Mouse (Mus musculus) lung, postnatal 0 days (tissue): ENCODE data around the gene H2-Q10. TPM values are rescaled to one million over a fixed set of nuclear protein-coding genes. Genes with fewer than 3 reads are reported as not detected.
"Not testable (repeated sequence)": the region's sequence is repeated elsewhere in the genome, so short reads cannot be mapped to it uniquely, and the experiment has no call there.

Experiments
- ATAC-seq: fragments of 200-750 bp; cut with Nextera tagmentation; 2 replicates; pipeline ENCODE4 v1.8.0; 2017; ENCODE audit warnings: moderate library complexity
- DNase-seq: peaks from one replicate; pipeline ENCODE4 v3.0.0-alpha.2; 2016; ENCODE audit warnings: low spot score
- H3K27ac ChIP-seq: fragments of 300-500 bp; sonication (generic); 2 replicates; pipeline ENCODE4 v1.5.1; 2014; ENCODE audit warnings: antibody characterized with exemption, mild to moderate bottlenecking, low read length, mixed read lengths
- H3K27me3 ChIP-seq: fragments of 300-500 bp; sonication (generic); replicated peaks from 2 replicates; pipeline ENCODE4 v1.6.1; 2014; ENCODE audit warnings: low read length, mixed read lengths; ENCODE audit not compliant: insufficient read depth
- H3K36me3 ChIP-seq: fragments of 300-500 bp; sonication (generic); 2 replicates; pipeline ENCODE4 v1.6.1; 2014; ENCODE audit warnings: low read length, mixed read lengths; ENCODE audit not compliant: insufficient read depth
- H3K4me1 ChIP-seq: fragments of 300-500 bp; sonication (generic); 2 replicates; pipeline ENCODE4 v1.6.1; 2014; ENCODE audit warnings: antibody characterized with exemption, low read depth, low read length, mixed read lengths; ENCODE audit not compliant: insufficient read depth
- H3K4me2 ChIP-seq: fragments of 300-500 bp; sonication (generic); replicated peaks from 2 replicates; pipeline ENCODE4 v1.6.1; 2014; ENCODE audit warnings: low read depth, mild to moderate bottlenecking, low read length, moderate library complexity, mixed read lengths
- H3K4me3 ChIP-seq: fragments of 300-500 bp; sonication (generic); 2 replicates; pipeline ENCODE4 v1.5.1; 2014; ENCODE audit warnings: low read depth, low read length
- H3K9ac ChIP-seq: fragments of 300-500 bp; sonication (generic); replicated peaks from 2 replicates; pipeline ENCODE4 v1.6.1; 2014; ENCODE audit warnings: low read depth, mild to moderate bottlenecking
- H3K9me3 ChIP-seq: fragments of 300-500 bp; sonication (generic); 2 replicates; pipeline ENCODE4 v1.6.1; 2016; ENCODE audit warnings: low read length, mixed read lengths
- CTCF ChIP-seq: IDR thresholded peaks from 2 replicates; pipeline ENCODE4 v1.5.1; 2016; ENCODE audit warnings: antibody characterized with exemption, mild to moderate bottlenecking
- EP300 ChIP-seq: IDR thresholded peaks from 2 replicates; pipeline ENCODE4 v1.6.1; 2016; ENCODE audit warnings: antibody characterized with exemption, mild to moderate bottlenecking, control low read depth
- WGBS: fragments of 180-500 bp; shearing (Covaris S2); extraction: QIAGEN DNeasy Blood & Tissue Kit; methylation state at CpG from one replicate; pipeline ENCODE4 v1.1.7; 2014; 5-methylcytosine and 5-hydroxymethylcytosine counted together
- polyA plus RNA-seq: library from polyadenylated mRNA; unstranded; fragments of >200 nt; fragmentation: Nextera tagmentation; extraction: Ambion mirVana; gene quantifications from 2 replicates; pipeline ENCODE4 v1.2.1, GENCODE M21; 2015

Gene H2-Q10
- polyA plus RNA-seq, 1 experiment from 2014 or later, result 2.0 TPM

- WGBS, result 19% methylated on average over 10 of the region's 10 CpGs
- Histone ChIP-seq H3K9ac (no peak overlapping the region), H3K4me1 (no peaks in the 10 kb centered on the region), H3K27me3 (no peaks in the 10 kb centered on the region), H3K36me3 (no peaks in the 10 kb centered on the region), H3K4me2 (no peak overlapping the region), H3K27ac (no peak overlapping the region), H3K4me3 (no peak overlapping the region), H3K9me3 (no peaks in the 10 kb centered on the region)
- DNase-seq (no peak), ATAC-seq (peak; percentile 33; the same call in 1 of the 2 replicates)
- no peak for TF ChIP-seq CTCF
Measured at GRCm38 (mm10) chr17:35506881-35507280, 37.0 kb downstream of the H2-Q10 start.

GRCm38 (mm10) chr17:35507556-35508260 is 37.8 kb downstream of the H2-Q10 start:
- H3K27ac ChIP-seq, result no peak overlapping the region
- no peaks in the 10 kb centered on the region for H3K4me1 ChIP-seq
- no peaks in the 10 kb centered on the region for H3K36me3 ChIP-seq
- H3K4me3 ChIP-seq, result no peak overlapping the region
- ATAC-seq (no peak), DNase-seq (no peak)
- TF ChIP-seq CTCF (no peak), EP300 (no peak)
- H3K9ac ChIP-seq, result no peak overlapping the region
- WGBS, result 36% methylated on average over 13 of the region's 13 CpGs
- H3K9me3 ChIP-seq, result no peaks in the 10 kb centered on the region
- H3K27me3 ChIP-seq, result no peaks in the 10 kb centered on the region
- no peak overlapping the region for H3K4me2 ChIP-seq

- DNase-seq, H3K27me3 ChIP-seq, H3K27ac ChIP-seq, H3K36me3 ChIP-seq, H3K4me1 ChIP-seq, H3K4me2 ChIP-seq, ATAC-seq, H3K9me3 ChIP-seq, H3K4me3 ChIP-seq, H3K9ac ChIP-seq: not testable (repeated sequence)
- 57% methylated on average over 4 of the region's 5 CpGs for WGBS
- 0 out of 2 replicates have a peak, but pooled peaks have one; percentile 10 for TF ChIP-seq CTCF
Measured at GRCm38 (mm10) chr17:35508279-35508678, 38.4 kb downstream of the H2-Q10 start.

DNA sequence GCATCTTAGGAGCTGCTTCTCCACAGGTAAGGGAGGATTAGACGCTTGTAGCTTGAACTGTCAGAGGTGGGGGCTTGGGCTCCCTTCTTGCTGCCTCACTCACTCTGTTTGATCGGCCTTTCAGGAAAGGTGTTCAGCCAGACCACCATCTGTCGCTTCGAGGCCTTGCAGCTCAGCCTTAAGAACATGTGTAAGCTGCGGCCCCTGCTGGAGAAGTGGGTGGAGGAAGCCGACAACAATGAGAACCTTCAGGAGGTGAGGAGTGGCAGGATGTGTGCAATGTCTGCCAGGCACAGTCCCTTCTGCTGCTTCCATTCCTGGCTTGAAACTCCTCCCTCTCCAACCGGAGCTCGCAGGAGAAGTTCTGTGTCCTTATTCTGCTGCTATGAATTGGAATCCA is 39.4 kb downstream of the H2-Q10 start:
- no peak overlapping the region for H3K9ac ChIP-seq
- H3K9me3 ChIP-seq, result no peaks in the 10 kb centered on the region
- H3K4me2 ChIP-seq, result no peak overlapping the region
- ATAC-seq, result peak; percentile 52; the same call in 1 of the 2 replicates
- no peaks in the 10 kb centered on the region for H3K4me1 ChIP-seq
- H3K4me3 ChIP-seq, result no peak overlapping the region
- no peaks in the 10 kb centered on the region for H3K36me3 ChIP-seq
- TF ChIP-seq EP300 (no peak), CTCF (peak; percentile 81)
- no peak overlapping the region for H3K27ac ChIP-seq
- peak; percentile 64 for DNase-seq
- H3K27me3 ChIP-seq, result no peaks in the 10 kb centered on the region
- WGBS, result 17% methylated on average over 8 of the region's 8 CpGs

DNA sequence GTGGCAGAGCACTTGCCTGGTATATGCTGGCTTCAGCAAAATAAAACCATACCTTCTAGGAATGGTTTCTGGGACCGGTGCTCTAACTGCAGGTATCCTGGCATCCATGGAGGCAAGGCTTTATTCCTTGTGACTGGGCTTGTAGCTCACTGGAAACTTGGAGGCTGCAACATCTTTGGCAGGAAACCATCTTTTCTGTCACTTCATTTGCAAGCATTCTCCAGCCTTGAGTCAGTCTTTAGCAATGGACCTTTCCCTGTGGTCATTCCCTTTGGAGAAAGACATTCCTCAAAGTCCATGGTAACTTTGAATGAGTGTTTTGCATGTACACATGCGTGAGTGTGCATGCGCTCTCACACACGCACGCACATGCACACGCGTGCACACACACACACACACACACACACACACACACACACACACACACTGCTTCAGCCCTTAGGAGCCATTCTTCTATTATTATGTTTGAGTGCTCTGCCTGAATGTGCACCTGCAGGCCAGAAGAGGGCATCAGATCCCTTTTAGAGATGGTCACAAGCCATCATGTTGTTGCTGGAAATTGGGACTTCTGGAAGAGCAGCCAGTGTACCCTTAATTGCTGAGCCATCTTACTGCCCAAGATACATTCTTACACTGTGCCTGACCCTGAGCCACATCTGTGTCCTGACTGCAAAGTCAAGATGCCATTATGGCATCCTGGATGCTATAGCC is 43.2 kb downstream of the H2-Q10 start:
- TF ChIP-seq EP300, result no peak
- peak; percentile 67 for TF ChIP-seq CTCF
- Histone ChIP-seq H3K36me3 (no peaks in the 10 kb centered on the region), H3K9me3 (no peaks in the 10 kb centered on the region), H3K27me3 (no peaks in the 10 kb centered on the region), H3K27ac (no peak overlapping the region), H3K4me1 (peaks cover 9% of the 10 kb centered on the region; the same call in 1 of the 2 replicates), H3K9ac (no peak overlapping the region), H3K4me2 (no peak overlapping the region), H3K4me3 (no peak overlapping the region)
- ATAC-seq (no peak), DNase-seq (no peak)
- 93% methylated on average over 7 of the region's 7 CpGs for WGBS

DNA sequence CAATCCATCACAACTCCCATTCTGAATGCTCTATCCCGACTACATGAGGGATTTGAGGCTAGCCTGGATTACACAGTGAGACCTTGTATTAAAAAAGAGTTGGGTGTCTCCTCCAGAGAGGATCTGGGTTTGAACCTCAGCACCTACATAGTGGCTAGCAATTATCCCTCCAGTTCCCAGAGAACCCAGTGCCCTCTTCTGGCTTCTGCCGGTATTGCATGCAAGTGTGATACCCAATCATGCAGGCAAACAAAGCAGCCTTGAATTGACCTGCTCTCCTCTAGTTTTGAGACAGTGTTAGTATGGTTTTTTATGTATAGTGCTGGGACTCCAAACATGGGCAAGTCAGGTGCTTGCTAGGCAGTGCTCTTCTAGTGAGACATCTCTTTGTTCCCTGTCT is 44.0 kb downstream of the H2-Q10 start:
- ATAC-seq (no peak), DNase-seq (peak; percentile 59)
- no peak overlapping the region for H3K27ac ChIP-seq
- H3K4me1 ChIP-seq, result peaks cover 9% of the 10 kb centered on the region; the same call in 1 of the 2 replicates
- H3K9ac ChIP-seq, result no peak overlapping the region
- TF ChIP-seq CTCF (peak; percentile 87), EP300 (no peak)
- WGBS, result 15% methylated on average over 2 of the region's 2 CpGs
- H3K4me3 ChIP-seq, result no peak overlapping the region
- no peaks in the 10 kb centered on the region for H3K27me3 ChIP-seq
- H3K9me3 ChIP-seq, result no peaks in the 10 kb centered on the region
- no peaks in the 10 kb centered on the region for H3K36me3 ChIP-seq
- H3K4me2 ChIP-seq, result no peak overlapping the region
